Mouse (Mus musculus) urinary bladder, adult 18-20 months (tissue): ENCODE data around the gene Tomm7.
"Not testable (repeated sequence)": the region's sequence is repeated elsewhere in the genome, so short reads cannot be mapped to it uniquely, and the experiment has no call there.

Experiments
- DNase-seq, 2 experiments: peaks; one replicate each; pipeline ENCODE4 v3.0.0; 2022; ENCODE audit warnings: low spot score in 2 of 2, mixed read lengths in 2 of 2

Tomm7 gene

GRCm38 (mm10) chr5:23852916-23853315, 9.0 kb upstream of the Tomm7 start:
- not testable (repeated sequence) for DNase-seq

GRCm38 (mm10) chr5:23851160-23851555, 7.2 kb upstream of the Tomm7 start:
- DNase-seq, result not testable (repeated sequence)

- DNase-seq, result peak; percentile 82 to 85
Measured at GRCm38 (mm10) chr5:23850345-23851159, 6.6 kb upstream of the Tomm7 start.

GRCm38 (mm10) chr5:23845141-23845540, 1.2 kb upstream of the Tomm7 start:
- DNase-seq, result no peak

- no peak for DNase-seq
Measured at GRCm38 (mm10) chr5:23844531-23844841, 525 bp upstream of the Tomm7 start.

GRCm38 (mm10) chr5:23838158-23838557, 5.8 kb downstream of the Tomm7 start:
- DNase-seq, result no peak

- not testable (repeated sequence) for DNase-seq
Measured at GRCm38 (mm10) chr5:23835691-23836090, 8.3 kb downstream of the Tomm7 start.

GRCm38 (mm10) chr5:23830897-23831752, 12.8 kb downstream of the Tomm7 start:
- DNase-seq, result peak in 1 of 2 experiments; percentile 9

- peak; percentile 22 to 25 for DNase-seq
Measured at GRCm38 (mm10) chr5:23826321-23827004, 17.5 kb downstream of the Tomm7 start.

- DNase-seq, result no peak
Measured at GRCm38 (mm10) chr5:23824171-23824733, 19.7 kb downstream of the Tomm7 start.

- DNase-seq, result no peak
Measured at GRCm38 (mm10) chr5:23822306-23822705, 21.7 kb downstream of the Tomm7 start.

- no peak for DNase-seq
Measured at GRCm38 (mm10) chr5:23816681-23817080, 27.3 kb downstream of the Tomm7 start.

GRCm38 (mm10) chr5:23814841-23815240, 29.1 kb downstream of the Tomm7 start:
- no peak for DNase-seq

GRCm38 (mm10) chr5:23792726-23793125, 51.2 kb downstream of the Tomm7 start:
- no peak for DNase-seq

GRCm38 (mm10) chr5:23789078-23789612, 54.8 kb downstream of the Tomm7 start:
- no peak for DNase-seq
